Mouse (Mus musculus) thymus, adult 2 months (tissue): ENCODE measurements around the gene Zfp316.

Source experiments
- CTCF ChIP-seq: fragments of 200-500 bp; IDR thresholded peaks from 2 replicates; pipeline ENCODE4 v1.5.1; 2012; ENCODE audit warnings: mild to moderate bottlenecking, control low read depth, low read length, moderate library complexity, borderline replicate concordance; ENCODE audit not compliant: control insufficient read depth, poor library complexity, insufficient read depth; ENCODE audit errors: extremely low read depth
- POLR2A ChIP-seq: fragments of 200-500 bp; IDR thresholded peaks from 2 replicates; pipeline ENCODE4 v1.6.1; 2012; ENCODE audit warnings: mild to moderate bottlenecking, low read length, control low read depth, moderate library complexity; ENCODE audit not compliant: control insufficient read depth, poor library complexity, insufficient read depth; ENCODE audit errors: extremely low read depth

DNA sequence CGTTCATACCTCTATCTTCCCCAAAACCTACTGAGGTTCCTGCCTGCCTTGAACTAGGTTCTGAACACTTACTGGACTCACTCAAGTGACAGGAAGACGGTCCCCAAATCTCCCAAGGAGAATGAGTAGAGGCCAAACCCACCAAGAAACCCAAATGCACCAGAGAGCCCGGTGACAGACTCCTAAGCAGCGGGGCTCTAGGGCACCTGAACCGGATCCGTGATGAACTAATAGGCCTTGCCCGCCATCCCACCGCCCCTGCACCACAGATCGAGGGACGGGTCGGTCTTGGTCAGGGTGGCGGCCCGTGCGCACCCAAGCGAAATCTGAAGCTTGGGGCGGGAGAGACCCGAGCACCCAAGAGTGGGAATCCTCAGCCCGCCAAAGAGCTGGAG is 17.0 kb downstream of the Zfp316 start:
- TF ChIP-seq CTCF: no peak
- TF ChIP-seq POLR2A: no peak
